Mouse (Mus musculus): ENCODE results near the gene Mmp25.
A peak's percentile ranks its signal among the peaks of the same experiment; 100 is the strongest.

The Mmp25 gene

DNA sequence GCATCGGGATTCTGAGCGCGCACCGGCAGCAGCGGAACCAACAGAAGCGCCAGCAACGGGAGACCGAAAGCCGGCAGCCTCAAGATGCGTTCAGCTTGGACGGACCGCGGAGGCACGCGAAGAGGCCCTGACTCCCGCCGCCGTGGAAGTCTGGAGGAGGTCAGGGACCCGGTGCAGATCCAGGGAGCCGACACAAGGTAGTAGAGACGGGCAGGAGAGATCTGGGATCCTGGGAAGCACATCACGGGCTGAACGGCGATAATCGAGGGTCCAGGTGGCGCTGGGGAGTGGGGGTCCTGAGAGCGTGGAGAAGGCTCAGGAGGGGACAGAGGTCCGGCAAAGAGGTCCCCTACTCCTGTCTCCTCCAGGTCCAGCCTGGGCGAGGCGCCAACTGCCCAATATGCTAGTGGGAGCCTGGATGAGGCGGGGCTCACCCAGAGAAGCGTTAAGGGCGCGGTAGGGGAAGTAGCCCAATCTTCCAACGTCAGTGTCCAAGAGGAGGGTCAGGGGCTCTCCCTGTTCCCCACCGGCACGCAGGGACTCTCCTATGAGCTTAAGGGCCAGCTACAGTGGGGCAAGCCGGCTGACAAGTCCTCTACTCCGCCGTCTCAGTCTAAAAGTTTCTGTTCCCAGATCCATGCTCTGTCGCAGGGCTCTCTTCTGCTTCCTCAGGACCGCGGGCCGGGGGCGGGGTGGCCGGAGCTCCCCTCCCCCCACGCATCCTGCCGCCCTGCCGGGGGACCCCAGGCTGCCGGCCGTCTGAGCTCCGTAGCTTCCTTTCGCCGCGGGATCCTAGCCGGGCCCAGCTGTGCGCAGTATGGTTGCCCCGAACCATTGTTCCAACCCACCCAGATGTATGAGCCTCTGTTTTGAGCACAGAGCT is at the start of gene Mmp25:
Gene Mmp25 (minus strand): TSS at position 665 of the 883 bp plus-strand sequence.
- no peak for DNase-seq (ENCODE audit: low read depth, low spot score)

DNA sequence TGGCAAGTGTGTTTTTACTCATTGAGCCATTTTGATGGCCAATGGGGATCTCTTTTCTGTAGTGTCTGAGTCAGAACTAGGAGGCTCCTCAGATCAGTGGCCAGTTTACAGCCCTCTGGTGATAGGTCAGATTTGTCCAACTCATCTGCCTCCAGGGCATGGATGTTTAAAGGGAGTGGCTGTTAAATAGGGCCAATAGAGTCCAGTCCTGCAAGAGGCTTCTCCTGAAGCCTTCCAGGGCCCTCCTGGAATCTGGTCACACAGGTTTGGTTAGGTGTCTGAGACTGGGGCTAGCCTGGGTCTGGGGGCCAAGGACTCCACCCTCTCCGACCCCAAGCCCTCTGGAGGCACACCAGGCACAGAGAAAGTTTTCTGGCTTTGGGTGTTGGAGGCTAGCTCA is 49.4 kb upstream of the Mmp25 start:
- DNase-seq (ENCODE audit: low read depth, low spot score) = no peak

DNA sequence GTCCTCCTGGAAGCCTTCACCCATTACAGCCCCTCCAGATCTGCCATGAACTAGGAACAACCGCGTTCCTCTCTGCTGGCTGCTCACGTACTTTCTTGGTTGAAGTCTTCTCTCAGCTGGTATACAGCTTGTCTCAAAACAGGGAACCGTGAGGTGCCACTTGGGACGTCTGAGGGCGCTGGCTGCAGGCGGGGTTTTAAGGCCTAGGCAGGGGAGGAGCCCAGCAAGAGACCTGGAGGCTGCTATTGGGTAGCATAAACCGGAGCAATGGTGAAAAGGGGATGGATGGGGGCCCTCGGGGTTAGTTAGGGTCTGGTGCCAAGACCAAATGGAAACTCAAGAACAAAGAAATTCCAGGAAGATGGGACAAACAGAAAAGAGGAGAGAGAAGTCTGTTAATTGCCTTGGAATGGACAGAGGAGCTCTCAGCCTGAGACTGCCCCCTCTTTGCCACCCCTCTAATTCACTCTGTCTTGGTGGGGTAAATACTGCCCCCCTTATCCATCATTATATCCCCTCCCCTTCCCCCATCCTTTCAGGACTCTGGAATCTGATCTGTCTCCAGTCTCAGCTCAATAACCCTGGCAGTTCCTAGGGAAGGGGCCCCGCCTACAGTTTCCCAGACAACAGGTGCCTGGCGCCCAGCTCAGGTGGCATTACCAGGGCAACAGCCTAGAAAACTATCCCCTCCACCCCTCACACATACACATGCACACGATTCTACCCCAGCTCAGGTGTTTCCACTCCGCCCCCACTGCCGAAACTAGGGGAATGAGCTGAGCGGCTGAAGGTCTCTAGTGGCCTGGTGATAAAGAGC is 39.0 kb upstream of the Mmp25 start, which contains the start of gene Cldn9:
Gene Cldn9 (minus strand): TSS at position 171 of the 817 bp plus-strand sequence.
- DNase-seq (ENCODE audit: low read depth, low spot score) = no peak

DNA sequence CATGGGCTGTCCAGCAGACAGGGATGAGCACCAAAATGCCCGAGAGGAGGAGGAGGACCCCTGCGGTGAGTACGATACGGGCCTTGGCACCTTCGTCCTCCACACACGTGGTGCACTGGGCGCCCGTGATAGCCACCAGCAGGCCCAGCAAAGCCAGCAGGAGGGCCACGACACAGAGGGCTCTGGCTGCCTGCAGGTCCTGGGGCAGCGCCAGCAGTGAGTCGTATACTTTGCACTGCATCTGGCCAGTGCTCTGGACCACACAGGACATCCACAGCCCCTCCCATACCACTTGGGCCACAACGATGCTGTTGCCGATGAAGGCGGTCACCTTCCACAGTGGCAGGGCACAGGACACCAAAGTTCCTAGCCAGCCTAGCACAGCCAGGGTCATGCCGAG is 38.1 kb upstream of the Mmp25 start:
- DNase-seq (ENCODE audit: low read depth, low spot score) = no peak

DNA sequence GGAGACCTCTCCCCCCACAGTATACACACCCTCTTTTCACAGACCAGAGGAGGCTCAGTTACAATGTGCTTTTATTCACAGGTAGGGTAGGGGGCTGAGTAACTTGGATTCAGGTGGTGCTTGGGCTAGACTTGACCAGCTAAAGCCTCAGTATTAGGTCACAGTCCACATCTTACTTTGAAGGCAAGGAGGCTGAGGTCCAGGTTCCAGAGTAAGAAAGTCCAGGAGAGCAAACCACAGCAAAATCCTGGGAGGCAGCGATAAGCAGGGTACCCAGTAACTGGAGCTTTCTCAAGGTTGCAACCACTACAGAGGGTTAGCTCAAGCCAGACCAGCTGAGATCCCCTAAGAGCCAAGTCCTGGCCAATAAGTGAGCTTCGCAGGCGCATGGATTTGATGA is 37.5 kb upstream of the Mmp25 start:
- no peak for DNase-seq (ENCODE audit: low read depth, low spot score)

DNA sequence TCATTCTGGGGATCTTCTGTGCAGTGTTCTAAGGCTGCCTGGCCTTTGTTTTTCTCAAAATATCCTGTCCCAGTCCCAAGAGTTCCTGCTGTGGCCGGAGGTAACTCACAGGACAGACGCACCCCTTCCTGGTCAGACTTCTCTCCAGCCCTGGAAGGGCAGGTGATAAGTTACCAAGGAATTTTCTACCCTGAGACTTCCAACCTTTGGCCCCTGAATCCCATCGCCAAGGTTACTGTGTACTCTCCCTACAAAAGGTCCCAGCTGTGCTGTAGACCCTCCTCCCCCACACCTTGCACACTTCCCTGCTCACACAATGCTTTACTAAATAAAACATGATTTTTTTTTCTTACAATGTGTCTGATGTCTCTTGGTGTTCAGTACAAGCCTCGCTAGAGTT is 37.0 kb upstream of the Mmp25 start:
- no peak for DNase-seq (ENCODE audit: low read depth, low spot score)

DNA sequence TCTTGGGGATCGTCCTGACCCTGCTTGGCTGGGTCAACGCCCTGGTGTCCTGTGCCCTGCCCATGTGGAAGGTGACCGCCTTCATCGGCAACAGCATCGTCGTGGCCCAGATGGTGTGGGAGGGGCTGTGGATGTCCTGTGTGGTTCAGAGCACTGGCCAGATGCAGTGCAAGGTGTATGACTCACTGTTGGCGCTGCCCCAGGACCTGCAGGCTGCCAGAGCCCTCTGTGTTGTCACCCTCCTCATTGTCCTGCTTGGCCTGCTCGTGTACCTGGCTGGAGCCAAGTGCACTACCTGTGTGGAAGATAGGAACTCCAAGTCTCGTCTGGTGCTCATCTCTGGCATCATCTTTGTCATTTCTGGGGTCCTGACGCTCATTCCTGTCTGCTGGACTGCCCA is 36.0 kb upstream of the Mmp25 start:
- no peak for DNase-seq (ENCODE audit: low read depth, low spot score)

DNA sequence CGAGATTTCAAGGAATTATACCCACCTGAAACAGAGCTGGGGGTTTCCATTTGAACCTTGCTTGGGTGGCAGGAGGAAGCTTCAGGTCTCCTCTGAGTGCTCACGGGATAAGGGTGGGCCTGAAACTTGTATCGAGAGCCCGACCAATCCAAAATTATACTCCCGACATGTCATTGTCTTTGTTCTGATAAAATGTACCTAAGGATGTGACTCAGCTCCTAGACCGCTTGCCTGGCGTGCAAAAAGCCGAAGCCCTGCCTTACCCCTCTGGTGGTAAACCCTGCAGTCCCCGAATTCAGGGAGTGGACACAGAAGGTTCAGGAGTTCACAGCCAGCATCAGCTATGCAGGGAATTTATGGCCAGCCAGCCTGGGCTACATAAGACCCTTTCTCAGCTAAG is 35.3 kb upstream of the Mmp25 start:
- no peak for DNase-seq (ENCODE audit: low read depth, low spot score)

DNA sequence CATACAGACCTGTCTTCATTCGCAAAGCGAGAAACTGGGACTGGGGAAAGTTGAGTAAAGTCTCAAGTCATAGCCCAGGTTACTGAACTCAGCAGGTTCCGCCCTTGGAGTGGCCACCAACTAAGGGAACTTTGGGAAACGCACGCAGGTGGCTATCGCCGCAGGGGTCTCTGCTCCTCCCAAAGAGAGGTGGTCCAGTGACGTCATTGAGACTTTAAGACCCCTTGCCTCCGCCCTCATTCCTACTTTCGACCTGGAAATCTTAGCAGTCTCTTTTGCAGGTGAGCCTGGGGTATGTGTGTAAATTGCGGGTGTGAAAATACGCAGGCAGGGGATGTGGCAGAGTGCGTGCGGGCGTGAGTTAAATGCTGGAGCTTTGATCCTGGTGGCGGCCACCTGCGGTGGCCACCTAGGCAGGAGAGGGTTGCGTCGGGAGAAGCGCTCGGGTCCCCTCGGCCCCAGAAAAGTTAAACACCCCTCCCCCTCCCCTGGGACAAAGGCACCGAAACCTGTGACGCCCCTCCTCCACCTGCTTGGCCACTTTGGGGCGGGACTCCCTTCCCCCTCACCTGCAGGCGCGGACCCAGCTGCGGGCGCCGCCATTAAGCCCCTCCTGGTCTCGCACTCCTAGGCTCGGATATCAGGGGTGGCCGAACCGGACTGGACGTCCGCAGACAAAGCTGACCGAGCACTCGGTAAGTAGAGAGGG is 34.2 kb upstream of the Mmp25 start, which contains the start of gene Cldn6:
Gene Cldn6 (plus strand): TSS at position 123 of the 709 bp plus-strand sequence.
- DNase-seq (ENCODE audit: low read depth, low spot score) = no peak

DNA sequence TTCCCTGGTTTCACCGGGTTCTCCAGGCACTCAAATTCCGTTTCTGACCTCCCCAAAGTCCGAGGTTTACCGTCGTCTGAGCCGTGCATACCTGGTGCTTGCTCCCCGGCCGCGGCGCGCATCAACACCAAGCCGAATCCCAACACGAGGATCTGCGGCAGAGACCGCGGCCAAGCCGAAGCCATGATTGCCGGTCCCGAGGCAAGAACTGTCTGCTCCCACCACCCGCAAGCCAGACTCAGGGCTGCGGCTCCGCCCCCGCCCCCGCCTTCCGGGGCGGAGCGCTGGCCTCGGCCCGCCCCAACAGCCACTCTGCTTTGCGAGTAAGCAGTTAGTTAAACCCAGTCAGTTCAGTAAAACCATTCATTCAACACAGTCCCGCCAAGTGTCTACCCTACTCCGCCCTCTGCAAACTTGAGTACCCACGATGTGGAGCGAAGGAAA is 32.2 kb upstream of the Mmp25 start, which contains the start of gene Tnfrsf12a:
Gene Tnfrsf12a (minus strand): TSS at position 233 of the 444 bp plus-strand sequence.
- DNase-seq (ENCODE audit: low read depth, low spot score) = no peak

DNA sequence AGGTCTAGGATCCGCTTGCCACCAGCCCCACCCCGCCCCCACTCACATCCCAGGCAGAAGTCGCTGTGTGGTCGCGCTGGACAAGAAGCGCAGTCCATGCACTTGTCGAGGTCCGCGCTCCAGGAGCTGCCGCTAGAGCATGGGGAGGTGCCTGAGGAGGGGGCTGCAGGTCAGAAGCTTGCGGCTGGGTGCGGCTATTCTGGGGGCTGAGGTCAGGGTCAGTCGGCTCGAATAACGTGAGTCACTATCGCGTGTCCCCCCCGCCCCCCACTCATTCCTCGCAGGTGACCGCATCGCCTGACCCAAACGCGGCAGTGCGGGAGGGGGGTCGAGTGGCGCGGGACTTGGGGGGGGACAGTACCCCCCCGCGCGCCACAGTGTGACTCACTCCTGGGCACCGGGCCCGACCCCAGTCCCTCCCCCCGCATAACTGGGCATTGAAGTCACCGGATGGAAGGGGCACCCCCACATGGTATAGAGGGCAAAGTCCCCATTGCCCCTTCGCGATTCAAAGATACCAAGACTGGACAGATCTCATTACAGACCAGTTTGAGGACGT is 31.5 kb upstream of the Mmp25 start:
- no peak for DNase-seq (ENCODE audit: low read depth, low spot score)

DNA sequence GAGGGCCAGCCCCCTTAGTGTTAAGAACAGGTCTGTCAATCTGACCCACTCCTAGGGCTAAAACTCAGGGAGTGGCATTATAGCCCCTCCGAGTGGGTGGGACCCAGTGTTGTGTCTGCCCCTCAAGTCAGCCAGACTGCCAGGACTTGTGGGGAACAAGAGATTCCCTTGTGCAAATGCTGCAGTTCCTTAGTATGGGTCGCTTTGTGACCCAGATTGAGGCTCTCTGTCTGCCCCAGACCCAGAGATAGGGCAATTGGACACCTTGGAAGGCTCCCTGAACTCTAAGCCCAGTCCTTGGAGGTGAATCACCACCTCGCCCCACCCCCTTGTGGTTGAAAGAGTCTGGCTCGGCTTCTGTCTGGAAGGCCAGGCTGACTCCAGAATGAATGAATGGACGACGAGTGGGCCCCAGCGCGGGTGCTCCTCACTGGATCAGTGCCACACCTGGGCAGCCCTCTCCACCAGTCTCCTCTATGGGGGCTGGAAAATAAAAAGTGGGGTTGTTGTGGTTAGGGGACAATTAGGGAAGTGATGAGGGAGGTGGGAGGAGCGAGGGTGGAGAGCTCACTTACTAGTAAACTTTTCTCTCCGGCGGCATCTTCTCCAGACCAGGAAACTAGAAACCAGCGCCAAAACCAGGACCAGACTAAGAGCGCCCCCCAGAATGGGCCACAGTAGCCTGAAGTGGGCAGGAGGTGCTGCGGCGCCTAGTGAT is 30.6 kb upstream of the Mmp25 start:
- DNase-seq (ENCODE audit: low read depth, low spot score) = no peak

DNA sequence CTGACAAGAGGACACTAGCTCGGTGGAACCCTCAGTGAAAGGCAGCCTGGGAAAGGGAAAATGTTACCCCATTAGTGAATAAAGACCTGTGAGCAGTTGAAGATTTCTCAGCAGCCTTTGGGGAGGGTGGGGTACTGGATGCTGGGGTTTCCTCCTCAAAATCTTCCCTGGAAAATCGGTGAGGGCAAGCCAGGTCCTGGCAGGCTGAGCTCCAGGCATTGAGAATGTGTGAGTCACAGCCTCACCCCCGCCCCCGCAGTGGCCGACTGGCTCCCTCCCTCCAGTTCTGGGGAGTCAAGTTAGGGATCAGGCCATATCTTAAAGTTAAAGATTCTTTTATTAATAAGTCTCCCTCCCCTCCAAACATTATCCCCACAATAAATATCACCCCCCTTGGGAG is 30.1 kb upstream of the Mmp25 start:
- no peak for DNase-seq (ENCODE audit: low read depth, low spot score)

DNA sequence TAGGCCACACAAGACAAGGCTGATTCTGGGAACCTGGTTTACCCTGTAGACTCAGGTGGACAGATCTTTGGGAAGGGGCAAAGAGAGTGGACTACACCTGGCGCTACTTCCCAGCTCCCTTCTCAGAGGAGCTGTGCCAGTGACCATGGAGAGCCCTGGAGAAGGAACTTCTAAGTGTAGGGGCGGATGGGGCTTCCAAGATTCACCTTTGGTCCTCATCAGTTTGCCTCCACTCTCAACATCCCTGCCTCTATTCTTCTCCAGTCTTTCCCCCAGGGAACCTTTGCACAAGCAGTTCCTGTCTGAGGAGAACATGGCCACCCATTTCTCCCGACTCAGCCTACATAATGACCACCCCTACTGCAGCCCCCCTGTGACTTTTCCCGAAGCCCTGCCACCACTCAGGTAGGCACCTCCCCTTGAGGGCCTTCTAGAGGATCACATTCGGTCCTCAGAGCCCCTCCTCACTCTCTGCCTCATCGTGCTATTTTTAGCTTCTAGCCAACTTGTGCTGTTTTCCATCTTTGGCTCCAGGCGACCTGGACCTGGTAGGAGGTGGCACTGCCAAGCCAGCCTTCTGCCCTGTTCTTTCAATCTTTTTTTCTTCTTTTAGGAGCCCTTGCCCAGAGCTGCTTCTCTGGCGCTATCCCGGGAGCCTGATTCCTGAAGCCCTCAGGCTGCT is 29.3 kb upstream of the Mmp25 start:
- no peak for DNase-seq (ENCODE audit: low read depth, low spot score)

DNA sequence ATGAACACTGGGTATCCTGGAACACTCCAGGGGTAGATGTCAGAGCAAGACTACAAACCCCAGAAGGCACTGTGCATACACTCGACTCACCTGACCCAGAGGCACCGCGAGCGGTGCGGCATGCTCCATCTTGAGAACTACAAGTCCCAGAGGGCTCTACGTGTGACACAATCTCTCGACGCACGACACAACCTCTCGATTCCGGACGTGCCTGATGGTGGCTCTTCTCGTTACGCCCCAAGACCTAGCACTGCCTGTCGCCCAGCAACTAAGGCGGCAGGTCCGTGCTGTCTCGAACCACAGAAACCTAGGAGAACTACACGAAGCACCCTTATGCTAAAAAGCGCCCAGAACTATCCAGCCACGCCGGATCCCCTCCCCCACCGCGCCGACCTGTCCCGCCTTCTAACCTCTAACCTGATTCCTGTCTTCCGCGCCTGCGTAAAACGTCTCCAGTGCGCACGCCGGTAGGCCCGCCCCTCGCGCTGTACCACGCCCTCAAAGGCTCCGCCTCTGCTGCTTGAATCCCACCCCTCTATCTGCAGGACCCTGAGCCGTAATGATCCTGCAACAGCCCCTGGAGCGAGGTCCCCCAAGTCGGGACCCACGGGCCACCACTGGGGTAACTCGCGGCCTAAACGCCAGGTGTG is 28.5 kb upstream of the Mmp25 start, which contains the start of the genes Hcfc1r1 and Thoc6:
Gene Hcfc1r1 (plus strand): TSS at position 173 of the 650 bp plus-strand sequence.
Gene Thoc6 (minus strand): TSS at position 459 of the 650 bp plus-strand sequence.
- peak; percentile 99 for DNase-seq (ENCODE audit: low read depth, low spot score)

DNA sequence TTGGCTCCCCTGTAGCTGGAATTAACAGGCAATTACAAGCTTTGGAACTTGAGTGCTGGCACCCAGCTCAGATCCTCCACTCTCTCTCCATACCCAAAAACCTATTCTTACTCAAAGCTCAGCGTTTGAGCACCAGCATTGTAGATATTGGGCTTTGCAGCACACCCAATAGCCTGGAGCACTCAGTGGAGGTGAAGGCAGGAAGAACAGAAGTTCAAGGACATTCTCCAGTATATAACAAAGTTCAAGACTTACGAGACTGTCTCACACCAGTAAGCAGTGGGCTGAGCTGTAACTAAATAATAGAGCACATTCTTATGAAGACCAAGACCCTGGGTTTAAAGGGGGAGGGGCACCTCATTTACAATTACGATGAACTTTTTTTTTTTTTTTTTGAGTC is 27.7 kb upstream of the Mmp25 start:
- no peak for DNase-seq (ENCODE audit: low read depth, low spot score)

DNA sequence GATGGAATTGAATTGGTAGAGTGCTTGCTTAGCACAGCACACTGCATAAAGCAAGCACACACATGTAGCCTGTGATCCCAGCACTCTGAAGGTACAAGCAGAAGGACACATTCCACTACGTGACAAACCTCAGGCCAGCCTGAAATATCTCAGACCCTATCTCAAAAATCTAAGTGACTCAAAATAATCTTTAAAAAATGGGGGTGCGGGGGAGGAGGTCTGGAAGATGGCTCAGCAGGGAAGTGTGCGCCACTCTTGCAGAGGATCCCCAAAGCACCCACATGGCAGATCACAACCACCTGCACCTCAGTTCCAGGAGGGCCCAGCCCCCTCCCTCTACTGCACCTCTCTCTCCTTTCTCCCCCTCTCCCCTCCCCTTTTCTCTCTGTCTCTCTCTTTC is 26.4 kb upstream of the Mmp25 start:
- DNase-seq (ENCODE audit: low read depth, low spot score) = no peak

DNA sequence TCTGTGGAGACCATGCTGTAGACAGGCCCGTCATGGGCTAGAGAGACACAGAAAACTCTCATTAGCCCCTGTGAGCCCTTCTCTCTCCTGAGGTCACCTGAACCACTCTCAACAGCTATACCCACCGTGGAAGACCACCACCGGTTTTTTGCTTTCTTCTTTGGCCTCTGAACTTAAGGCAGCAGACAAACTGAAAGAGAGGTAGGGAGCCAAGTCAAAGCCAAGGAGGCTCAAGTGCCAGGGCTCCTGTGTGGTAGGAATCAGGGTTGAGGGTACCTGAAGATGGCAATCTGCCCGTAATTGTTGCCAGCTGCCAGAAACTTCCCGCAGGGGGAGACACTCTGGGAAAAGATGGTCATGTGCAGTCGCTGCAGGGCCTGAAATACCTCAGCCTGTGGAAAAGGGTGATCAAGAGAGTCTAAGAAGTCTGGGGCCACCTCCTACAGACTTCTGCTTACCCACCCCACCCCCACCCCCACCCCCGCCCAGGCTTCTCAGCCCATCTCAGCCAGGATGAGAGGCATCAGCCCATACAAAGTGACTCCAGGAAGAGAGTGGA is 25.5 kb upstream of the Mmp25 start:
- no peak for DNase-seq (ENCODE audit: low read depth, low spot score)

DNA sequence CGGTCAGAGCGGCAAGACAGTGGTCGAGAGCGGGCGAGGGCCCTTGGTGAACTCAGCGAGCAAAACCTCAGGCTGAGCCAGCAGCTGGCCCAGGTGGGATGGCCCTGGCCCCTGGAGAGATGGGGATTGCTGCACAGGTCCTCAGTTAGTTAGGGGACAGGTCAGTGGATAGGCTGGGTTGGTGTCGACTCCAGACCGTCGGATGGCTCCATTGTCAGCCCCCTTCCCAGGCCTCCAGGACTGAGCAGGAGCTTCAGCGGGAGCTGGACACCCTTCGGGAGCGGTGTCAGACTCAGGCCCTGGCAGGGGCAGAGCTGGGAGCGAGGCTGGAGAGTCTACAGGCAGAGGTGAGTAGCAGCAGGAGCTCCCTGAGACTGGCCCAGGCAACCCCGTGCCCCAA is 20.4 kb upstream of the Mmp25 start:
- no peak for DNase-seq (ENCODE audit: low read depth, low spot score)

All from telencephalon, adult 2 months (tissue).